Mouse (Mus musculus) intestine, embryonic 16.5 days (tissue): Measurements from ENCODE around the gene Rnase1. TPM values are rescaled to one million over a fixed set of nuclear protein-coding genes. Genes with fewer than 3 reads are reported as not detected.

ENCODE experiments used
- ATAC-seq: fragments of 200-750 bp; cut with Nextera tagmentation; 2 replicates; pipeline ENCODE4 v1.8.0; 2017; ENCODE audit warnings: moderate TSS enrichment, moderate library complexity
- H3K27ac ChIP-seq: fragments of 300-500 bp; sonication (generic); 2 replicates; pipeline ENCODE4 v1.5.1; 2014; ENCODE audit warnings: mild to moderate bottlenecking, low read length
- H3K27me3 ChIP-seq: fragments of 300-500 bp; sonication (generic); replicated peaks from 2 replicates; pipeline ENCODE4 v1.6.1; 2014; ENCODE audit warnings: low read length, control low read depth, mixed read lengths; ENCODE audit not compliant: control insufficient read depth, insufficient read depth
- H3K36me3 ChIP-seq: fragments of 300-500 bp; sonication (generic); 2 replicates; pipeline ENCODE4 v1.6.1; 2014; ENCODE audit warnings: low read length, control low read depth; ENCODE audit not compliant: control insufficient read depth, insufficient read depth
- H3K4me1 ChIP-seq: fragments of 300-500 bp; sonication (generic); 2 replicates; pipeline ENCODE4 v1.6.1; 2014; ENCODE audit warnings: low read length, control low read depth, mixed read lengths; ENCODE audit not compliant: control insufficient read depth, insufficient read depth
- H3K4me2 ChIP-seq: fragments of 300-500 bp; sonication (generic); 2 replicates; pipeline ENCODE4 v1.6.1; 2014; ENCODE audit warnings: low read depth, low read length, control low read depth
- H3K4me3 ChIP-seq: fragments of 300-500 bp; sonication (generic); 2 replicates; pipeline ENCODE4 v1.5.1; 2014; ENCODE audit warnings: mild to moderate bottlenecking, low read length
- H3K9ac ChIP-seq: fragments of 300-500 bp; sonication (generic); 2 replicates; pipeline ENCODE4 v1.6.1; 2014; ENCODE audit warnings: low read depth, low read length
- H3K9me3 ChIP-seq: fragments of 300-500 bp; sonication (generic); 2 replicates; pipeline ENCODE4 v1.6.1; 2016; ENCODE audit warnings: low read length, control low read depth; ENCODE audit not compliant: control insufficient read depth
- WGBS: fragments of 180-500 bp; shearing (Covaris S2); extraction: QIAGEN DNeasy Blood & Tissue Kit; methylation state at CpG from one replicate; pipeline ENCODE4 v1.1.7; 2014; 5-methylcytosine and 5-hydroxymethylcytosine counted together
- polyA plus RNA-seq: library from polyadenylated mRNA; unstranded; fragments of >200 nt; fragmentation: Nextera tagmentation; extraction: Ambion mirVana; gene quantifications from 2 replicates; pipeline ENCODE4 v1.2.1, GENCODE M21; 2015

Gene Rnase1
- polyA plus RNA-seq, 1 experiment from 2014 or later, result 107 TPM

DNA sequence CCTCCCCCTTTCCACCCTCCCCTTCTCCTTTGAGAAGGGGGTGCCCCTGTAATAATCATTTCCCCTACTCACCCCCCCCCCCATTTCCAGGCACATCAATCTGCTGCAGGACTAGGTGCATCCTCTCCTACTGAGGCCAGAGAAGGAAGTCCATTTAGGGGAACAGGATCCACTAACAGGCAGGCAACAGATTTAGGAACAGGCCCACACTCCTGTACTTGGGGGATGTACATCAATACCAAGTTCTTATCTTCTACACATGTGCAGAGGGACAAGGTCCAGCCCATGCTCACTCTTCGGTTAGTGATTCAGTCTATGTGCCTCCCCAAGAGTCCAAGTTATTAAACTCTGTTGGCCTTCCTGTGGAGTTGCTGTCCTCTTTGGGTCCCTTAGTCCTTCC is 10.5 kb upstream of the Rnase1 start:
- no peaks in the 10 kb centered on the region for H3K4me1 ChIP-seq
- H3K4me2 ChIP-seq, result no peak overlapping the region
- no peaks in the 10 kb centered on the region for H3K36me3 ChIP-seq
- no peaks in the 10 kb centered on the region for H3K27me3 ChIP-seq
- H3K9ac ChIP-seq, result no peak overlapping the region
- no peak overlapping the region for H3K4me3 ChIP-seq
- no peak for ATAC-seq
- H3K27ac ChIP-seq, result no peak overlapping the region
- 81% methylated on average over 1 of the region's 1 CpGs for WGBS
- no peaks in the 10 kb centered on the region for H3K9me3 ChIP-seq

DNA sequence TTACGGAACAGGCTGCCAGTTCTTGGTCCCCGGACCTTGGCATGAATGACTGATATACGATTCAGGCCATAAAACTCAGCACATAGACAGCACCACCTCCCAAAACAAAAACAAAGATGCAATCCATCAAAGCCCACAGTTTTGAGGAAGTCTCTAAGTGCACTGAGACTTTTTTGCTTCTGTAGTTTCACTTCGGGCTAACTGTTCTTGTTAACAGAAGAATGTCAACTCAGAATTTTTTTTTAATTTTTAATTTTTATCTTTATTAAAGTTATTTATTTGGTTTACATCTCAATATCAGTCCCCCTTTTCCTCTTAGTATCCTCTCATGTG is 10.1 kb upstream of the Rnase1 start:
- Histone ChIP-seq H3K27ac (no peak overlapping the region), H3K4me2 (no peak overlapping the region), H3K36me3 (no peaks in the 10 kb centered on the region), H3K9ac (no peak overlapping the region), H3K27me3 (no peaks in the 10 kb centered on the region), H3K9me3 (no peaks in the 10 kb centered on the region), H3K4me3 (no peak overlapping the region), H3K4me1 (no peaks in the 10 kb centered on the region)
- no peak for ATAC-seq
- 49% methylated on average over 4 of the region's 4 CpGs for WGBS

DNA sequence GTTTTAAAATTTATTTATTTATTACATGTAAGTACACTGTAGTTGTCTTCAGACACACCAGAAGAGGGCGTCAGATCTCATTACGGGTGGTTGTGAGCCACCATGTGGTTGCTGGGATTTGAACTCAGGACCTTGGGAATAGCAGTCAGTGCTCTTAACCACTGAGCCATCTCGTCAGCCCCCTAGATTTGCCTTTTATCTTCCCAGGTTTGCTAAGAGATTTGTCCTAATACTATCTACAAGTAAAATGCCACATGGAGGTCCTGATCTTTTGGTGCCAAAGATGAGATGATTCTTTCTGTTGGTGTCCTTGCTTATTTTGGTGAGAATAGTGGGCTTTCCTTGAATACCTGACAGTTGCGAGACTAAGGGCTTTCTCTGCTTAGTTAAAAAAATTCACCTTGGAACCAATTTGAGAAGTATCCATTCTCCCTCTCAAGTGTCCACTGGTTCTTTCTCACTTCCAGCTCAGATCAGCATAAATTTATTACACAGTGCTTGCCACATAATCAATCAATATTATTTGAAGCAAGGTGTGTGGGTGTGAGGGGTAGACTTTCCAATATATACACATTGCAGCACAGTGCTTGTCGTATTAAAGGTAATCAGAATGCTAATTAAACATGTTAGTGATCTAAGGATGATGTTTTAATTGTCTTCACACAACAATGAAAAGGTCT is 9.6 kb upstream of the Rnase1 start:
- Histone ChIP-seq H3K4me1 (no peaks in the 10 kb centered on the region), H3K4me2 (no peak overlapping the region), H3K27ac (no peak overlapping the region), H3K9ac (no peak overlapping the region), H3K9me3 (no peaks in the 10 kb centered on the region), H3K4me3 (no peak overlapping the region), H3K27me3 (no peaks in the 10 kb centered on the region), H3K36me3 (no peaks in the 10 kb centered on the region)
- ATAC-seq, result no peak
- 81% methylated on average over 5 of the region's 5 CpGs for WGBS

DNA sequence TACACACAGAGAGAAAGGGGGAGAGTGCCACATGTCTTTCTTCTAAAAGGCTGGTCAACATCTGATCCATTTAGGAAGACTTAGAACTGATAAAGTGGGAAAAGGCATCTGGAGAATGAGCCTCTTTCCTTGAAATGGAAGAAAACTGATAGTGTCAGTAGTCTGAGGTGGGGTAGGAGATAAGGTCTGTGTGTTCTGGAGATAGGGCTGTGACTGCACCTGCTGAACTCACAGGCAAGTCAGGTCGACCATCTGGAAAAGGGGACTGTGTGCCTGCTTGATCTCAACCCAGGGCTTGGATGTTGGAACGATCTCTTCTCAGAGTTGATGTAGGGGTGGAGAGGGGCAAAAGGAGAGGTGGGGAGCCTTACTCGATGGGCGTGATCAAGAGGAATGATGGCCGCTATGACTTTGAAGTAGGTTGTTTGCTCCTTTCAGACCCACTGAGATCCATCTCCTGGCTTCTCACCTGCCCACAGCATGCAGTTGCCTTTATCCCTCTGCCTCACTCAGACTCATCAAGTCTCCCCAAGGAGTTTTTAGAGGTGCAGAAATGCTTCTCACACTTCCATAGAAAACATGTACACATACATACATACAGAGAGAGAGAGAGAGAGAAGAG is 5.8 kb upstream of the Rnase1 start:
- peak overlapping the region; percentile 14; the same call in 1 of the 2 replicates for H3K27ac ChIP-seq
- no peak overlapping the region for H3K9ac ChIP-seq
- peaks cover 9% of the 10 kb centered on the region; the same call in 1 of the 2 replicates for H3K4me1 ChIP-seq
- WGBS, result 50% methylated on average over 5 of the region's 5 CpGs
- H3K4me3 ChIP-seq, result no peak overlapping the region
- no peak overlapping the region for H3K4me2 ChIP-seq
- no peaks in the 10 kb centered on the region for H3K36me3 ChIP-seq
- H3K27me3 ChIP-seq, result no peaks in the 10 kb centered on the region
- ATAC-seq, result peak; percentile 30
- H3K9me3 ChIP-seq, result no peaks in the 10 kb centered on the region

DNA sequence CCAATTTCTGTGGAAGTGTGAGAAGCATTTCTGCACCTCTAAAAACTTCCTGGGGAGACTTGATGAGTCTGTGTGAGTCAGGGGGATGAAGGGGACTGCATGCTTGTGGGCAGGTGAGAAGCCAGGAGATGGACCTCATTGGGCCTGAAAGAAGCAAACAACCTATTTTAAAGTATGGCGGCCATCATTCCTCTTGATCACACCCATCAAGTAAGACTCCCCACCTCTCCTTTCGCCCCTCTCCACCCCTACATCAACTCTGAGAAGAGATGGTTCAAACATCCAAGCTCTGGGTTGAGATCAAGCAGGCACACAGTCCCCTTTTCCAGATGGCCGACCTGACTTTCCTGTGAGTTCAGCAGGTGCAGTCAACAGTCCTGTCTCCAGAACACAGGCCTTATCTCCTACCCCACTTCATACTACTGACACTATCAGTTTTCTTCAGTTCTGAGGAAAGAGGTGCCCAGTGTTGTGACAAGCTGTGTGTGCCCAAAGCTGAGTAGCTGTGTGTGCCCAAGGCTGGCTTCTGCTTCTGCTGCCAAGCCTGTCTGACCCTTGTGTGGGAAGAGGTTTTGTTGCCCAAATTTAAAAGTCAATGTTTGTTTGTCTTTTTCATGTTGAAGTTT is 3.7 kb upstream of the Rnase1 start:
- Histone ChIP-seq H3K4me3 (no peak overlapping the region), H3K9ac (no peak overlapping the region), H3K27ac (no peak overlapping the region), H3K4me2 (no peak overlapping the region), H3K27me3 (no peaks in the 10 kb centered on the region), H3K36me3 (no peaks in the 10 kb centered on the region), H3K4me1 (peaks cover 14% of the 10 kb centered on the region; the same call in 1 of the 2 replicates), H3K9me3 (no peaks in the 10 kb centered on the region)
- ATAC-seq, result no peak
- 81% methylated on average over 3 of the region's 3 CpGs for WGBS

DNA sequence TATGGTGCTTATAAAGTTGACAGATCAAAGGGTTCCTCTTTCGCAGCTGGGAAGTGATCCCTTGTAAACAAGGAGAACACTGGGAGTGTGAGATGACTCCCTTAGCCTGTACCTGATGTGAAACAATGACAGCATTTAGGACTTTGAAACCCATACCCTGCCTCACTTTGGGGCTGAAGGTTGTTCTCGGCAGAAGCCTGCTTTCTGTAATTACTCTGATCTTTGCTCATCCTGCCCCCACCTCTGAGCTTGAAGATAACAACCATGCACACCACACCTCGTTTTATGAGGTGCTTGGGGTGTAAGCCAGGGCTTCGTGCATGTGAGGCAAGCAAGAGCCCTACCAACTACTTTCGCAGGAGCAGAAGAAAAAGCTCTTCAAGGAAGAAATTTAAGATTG is 2.6 kb upstream of the Rnase1 start:
- 24% methylated on average over 5 of the region's 5 CpGs for WGBS
- Histone ChIP-seq H3K4me3 (no peak overlapping the region), H3K9ac (no peak overlapping the region), H3K4me1 (peaks cover 14% of the 10 kb centered on the region; the same call in 1 of the 2 replicates), H3K9me3 (no peaks in the 10 kb centered on the region), H3K36me3 (no peaks in the 10 kb centered on the region), H3K27ac (peak overlapping the region; percentile 46; the same call in 1 of the 2 replicates), H3K4me2 (no peak overlapping the region), H3K27me3 (no peaks in the 10 kb centered on the region)
- peak; percentile 94 for ATAC-seq

DNA sequence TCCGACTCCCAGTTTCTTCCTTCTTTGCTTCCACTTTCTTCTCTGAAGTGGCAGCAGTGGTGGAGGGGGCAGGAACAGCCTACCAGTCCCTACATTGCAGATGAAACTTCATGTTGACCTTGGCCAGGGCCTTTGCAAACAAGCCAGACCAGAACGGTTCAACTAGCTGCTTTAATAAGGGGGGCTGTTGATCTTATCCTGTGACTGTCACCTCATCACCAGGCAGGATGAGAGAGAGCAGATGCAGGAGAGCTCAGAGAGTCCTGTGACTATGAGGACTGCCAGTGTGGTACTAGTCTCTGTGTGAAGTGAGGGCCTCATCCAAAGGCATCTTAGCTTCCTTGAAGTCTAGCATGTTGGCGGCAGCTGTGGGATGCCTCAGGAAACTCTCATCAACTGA is 1.4 kb upstream of the Rnase1 start:
- WGBS, result 57% methylated on average over 3 of the region's 3 CpGs
- H3K4me1 ChIP-seq, result peaks cover 14% of the 10 kb centered on the region; the same call in 1 of the 2 replicates
- no peak for ATAC-seq
- no peaks in the 10 kb centered on the region for H3K9me3 ChIP-seq
- H3K27me3 ChIP-seq, result no peaks in the 10 kb centered on the region
- no peak overlapping the region for H3K4me3 ChIP-seq
- no peak overlapping the region for H3K4me2 ChIP-seq
- H3K9ac ChIP-seq, result no peak overlapping the region
- H3K36me3 ChIP-seq, result no peaks in the 10 kb centered on the region
- H3K27ac ChIP-seq, result peak overlapping the region; percentile 34; the same call in 1 of the 2 replicates

DNA sequence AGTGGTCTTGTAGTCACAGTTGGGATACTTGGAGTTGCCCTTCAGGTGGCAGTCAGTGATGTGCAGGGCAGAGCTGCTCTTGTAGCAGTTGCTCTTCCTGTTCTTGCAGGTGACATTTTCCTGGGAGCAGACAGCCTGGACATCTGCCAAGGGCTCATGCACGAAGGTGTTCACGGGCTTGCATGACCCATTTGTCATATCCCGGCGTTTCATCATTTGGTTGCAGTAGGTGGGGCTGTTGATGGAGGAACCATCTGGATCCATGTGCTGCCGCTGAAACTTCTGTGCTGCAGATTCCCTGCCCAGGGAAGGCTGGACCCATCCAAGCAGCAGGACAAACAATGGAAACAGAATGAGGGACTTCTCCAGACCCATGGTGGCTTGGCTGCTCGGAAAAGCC is 1.1 kb downstream of the Rnase1 start:
- Histone ChIP-seq H3K27me3 (no peaks in the 10 kb centered on the region), H3K27ac (no peak overlapping the region), H3K4me1 (peaks cover 13% of the 10 kb centered on the region; the same call in 1 of the 2 replicates), H3K9me3 (no peaks in the 10 kb centered on the region), H3K9ac (no peak overlapping the region), H3K36me3 (no peaks in the 10 kb centered on the region), H3K4me3 (no peak overlapping the region), H3K4me2 (no peak overlapping the region)
- ATAC-seq, result no peak
- WGBS, result 78% methylated on average over 6 of the region's 6 CpGs

DNA sequence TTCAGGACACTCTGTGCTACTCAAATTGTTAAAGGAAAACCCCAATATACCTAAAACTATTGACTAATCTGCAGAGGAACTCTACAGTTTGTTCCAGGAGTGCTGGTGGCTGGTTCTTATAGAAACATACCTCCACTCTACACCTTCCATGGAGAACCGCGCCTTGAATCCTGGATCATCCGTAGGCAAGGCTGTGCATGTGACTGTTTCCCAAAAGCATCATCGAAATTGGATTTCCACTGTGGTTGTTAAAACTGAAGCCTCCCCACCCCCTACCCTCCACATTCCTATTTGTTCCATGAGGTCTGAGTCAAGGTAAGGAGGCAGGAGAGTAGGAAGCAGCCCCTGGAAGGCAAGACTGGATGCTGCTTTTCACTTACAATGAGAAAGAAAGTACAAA is 2.1 kb downstream of the Rnase1 start:
- Histone ChIP-seq H3K36me3 (no peaks in the 10 kb centered on the region), H3K27me3 (no peaks in the 10 kb centered on the region), H3K4me1 (peaks cover 15% of the 10 kb centered on the region; the same call in 1 of the 2 replicates), H3K27ac (no peak overlapping the region), H3K4me3 (no peak overlapping the region), H3K9me3 (no peaks in the 10 kb centered on the region), H3K9ac (no peak overlapping the region), H3K4me2 (no peak overlapping the region)
- 94% methylated on average over 4 of the region's 4 CpGs for WGBS
- ATAC-seq, result no peak
